Mouse (Mus musculus) heart, postnatal 4 days (tissue): Measurements from ENCODE around the gene Bcar1. TPM values are rescaled to one million over a fixed set of nuclear protein-coding genes. Genes with fewer than 3 reads are reported as not detected.

Experiments
- DNase-seq: peaks from one replicate; pipeline ENCODE4 v3.0.0; 2021
- total RNA-seq, 2 experiments: library from RNA; stranded (reverse); gene quantifications; 2 replicates each; pipeline ENCODE4 v1.2.3; 2021

Gene Bcar1
- total RNA-seq = 10 to 100 TPM; 62.7 to 65.0 TPM

DNA sequence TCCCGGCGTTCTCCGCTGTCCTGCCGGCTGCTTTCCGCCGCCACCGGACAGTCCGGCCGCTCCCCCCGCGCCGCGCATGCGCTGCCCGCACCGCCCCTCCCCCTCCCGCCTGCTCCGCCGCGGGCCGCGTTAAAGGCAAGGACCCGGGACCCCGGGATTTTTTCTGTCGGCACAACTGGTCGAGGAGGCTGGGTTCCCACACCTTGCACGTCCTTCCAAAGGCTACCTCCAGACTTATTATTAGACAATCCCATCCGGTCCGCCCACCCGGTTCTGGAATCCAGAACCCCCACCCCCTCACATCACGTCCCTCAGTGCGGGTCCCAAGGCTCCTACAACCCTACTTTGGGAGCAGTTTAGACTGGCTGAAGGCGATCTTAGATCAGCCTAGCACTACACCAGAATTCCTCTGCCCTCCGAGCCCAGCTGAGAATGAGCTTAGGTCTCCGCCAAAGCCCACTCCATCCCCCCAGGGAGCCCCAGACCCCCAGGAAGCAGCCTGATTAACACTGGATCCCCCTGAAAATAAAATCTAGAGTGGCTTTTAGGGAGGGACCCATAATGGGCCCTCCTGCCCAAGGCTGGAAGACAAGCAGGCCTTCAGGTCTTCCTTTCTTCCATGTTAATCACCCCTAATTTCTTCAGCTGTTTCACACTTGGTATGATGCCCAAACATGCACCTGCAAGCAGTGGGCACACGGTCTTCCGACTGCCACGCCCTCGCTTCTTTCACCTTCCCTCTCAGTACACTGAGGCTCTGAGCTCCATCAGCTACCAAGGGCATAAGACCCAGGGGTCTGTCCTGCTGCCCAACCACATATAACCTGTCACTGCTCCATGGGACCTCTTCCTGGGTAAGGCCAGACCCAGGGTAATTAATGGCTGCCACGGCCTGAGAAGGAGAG is at the start of gene Bcar1:
Gene Bcar1, minus strand, starts transcription at position 18 of the 905 bp plus-strand sequence.
- DNase-seq = peak; percentile 92

DNA sequence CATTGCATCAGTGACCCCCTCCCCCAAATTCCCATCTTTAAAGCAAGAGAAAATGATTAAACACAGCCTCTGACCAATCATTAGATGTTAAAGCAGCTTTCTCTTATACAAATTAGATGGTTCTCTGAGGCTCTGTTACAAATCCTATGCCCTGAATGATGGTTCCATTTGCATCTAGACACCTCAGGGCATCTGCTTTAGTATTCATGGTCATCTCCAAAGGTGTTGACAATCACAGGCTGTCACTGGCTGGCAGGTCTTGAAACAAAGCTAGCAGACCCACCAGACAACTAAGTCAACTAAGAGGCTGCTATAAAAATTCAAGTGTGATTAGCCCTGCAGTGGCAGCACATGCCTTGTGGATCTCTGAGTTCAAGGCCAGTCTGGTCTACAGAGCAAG is 46.0 kb upstream of the Bcar1 start:
- no peak for DNase-seq

DNA sequence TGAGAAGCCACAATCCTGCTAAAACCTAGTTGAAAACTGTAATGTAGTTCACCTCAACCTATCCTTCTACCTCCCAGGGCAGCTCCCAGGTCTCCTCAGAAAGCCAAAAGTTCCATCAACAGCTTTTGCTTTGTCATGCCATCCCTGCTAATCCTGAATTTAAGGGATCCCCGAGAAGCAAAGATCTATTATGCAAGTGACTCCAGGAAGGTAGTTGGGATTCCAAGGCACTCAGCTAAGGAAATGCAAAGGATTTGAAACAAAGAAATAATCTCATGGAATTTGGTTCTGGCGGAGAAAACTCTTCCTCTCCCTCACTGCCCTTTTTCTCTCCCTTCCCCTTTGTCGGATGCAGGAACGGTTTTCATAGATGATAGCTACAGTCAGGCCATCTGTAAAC is 45.6 kb upstream of the Bcar1 start:
- no peak for DNase-seq

DNA sequence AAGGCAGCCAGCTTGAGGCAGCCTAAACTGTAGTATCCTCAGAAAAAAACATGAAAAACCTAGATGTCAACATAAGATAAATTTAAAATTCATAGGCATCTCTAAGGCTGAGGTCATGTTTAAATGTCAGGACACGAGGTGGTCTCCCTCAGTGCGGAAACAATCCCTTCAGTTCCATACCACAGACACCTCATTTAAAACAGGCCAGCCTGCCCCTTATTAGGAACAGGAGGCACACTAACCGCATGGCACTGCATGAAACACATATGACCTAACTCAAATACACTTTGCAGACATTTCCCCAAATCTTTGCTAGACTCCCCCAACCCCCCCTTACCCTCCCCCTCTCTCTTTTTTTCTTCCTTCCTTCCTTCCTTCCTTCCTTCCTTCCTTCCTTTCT is 44.9 kb upstream of the Bcar1 start:
- DNase-seq = no peak

DNA sequence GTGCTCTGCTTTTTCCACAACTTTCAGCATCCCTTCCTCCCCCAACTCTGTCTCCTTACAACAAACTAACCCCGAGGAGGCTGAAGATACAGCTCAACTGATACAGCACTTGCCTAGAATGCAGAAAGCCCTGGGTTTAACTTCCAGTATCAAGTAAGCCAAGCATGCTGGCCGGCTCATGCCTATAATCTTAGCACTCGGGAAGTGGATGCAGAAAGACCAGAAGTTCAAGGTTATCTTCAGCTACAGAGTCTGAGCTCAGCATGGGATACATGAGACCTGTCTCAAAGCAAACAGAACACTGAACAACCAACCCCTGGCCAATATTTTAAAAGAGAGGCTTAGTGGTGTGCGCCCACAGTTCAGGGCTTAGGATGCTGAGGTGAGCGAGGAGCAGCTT is 44.5 kb upstream of the Bcar1 start:
- no peak for DNase-seq

DNA sequence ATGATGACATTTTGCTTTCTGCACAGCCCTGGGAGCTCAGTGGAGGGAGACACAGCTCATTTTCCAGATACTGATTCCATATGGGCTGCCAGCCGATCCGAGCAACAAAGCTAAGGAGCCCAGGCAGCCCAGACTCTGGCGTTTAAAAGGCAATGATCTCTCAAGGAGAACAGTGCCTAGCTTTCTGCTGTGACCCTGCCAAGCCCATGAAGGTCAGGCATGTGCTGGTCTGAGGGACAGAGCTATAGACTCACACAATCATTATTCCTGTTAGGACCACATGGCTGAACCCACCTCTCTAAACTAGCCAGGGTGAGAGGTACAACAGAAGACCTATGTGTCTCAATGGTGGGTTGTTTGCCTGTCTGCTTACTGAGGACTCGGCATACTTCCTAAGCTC is 44.1 kb upstream of the Bcar1 start:
- DNase-seq = no peak

DNA sequence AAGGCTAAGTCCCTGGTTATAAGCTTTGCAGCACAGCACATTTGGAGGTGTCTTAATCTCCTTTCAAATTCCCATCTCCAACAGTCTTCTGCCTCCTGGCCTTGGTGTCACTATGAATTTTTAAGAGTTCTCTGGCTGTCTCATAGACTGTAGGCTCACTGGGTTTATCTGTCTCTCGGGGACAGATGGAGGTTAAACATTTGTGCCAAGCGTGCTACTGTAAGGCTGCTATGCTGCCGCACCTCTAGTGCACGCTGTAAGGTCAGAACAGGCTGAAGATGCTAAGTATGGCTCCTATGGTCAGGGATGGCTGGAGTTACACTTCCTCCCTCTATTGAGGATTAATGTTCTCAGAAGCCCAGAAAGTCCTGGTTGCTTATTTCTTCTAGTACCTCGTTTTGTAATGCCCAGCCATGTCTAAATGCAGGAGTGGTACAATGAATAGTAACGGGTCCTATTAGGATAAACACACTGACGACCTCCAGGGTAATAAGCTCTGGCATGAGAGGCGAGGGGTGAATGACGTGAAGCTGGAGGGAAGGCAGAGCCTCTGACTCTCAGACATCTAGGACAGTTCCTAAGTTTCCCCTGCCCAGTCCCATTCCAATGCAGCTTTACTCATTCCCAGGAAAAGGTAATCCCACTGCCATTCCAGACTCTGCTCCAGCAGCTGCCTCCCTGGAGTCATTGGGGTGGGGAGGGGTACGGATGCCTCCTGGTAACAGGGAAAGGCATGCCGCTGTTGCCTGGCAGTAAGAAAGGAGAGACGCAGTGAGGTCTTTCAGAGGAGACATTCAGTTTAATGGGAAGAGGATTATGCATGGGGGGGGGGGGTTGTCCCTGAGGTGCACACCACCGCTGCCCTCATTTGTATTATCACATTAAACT is 43.3 kb upstream of the Bcar1 start:
- no peak for DNase-seq

DNA sequence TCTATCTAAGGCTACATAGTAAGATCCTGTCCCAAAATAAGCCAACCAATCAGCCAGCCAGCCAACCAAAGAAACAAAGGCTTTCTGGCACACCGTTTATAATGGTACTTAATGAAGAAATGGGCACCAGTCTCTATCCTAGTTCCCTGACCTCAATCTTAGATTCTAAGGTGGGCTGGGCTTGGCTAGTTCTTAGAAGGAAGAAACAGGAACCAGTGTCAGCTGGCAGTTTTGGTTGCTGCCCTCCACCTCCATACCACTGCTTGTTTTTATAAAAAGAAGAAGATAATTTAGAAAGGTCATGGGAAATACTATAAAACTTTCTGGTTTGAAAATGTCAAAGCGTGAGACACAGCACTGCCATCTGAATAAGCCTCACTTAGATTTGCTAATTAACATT is 42.5 kb upstream of the Bcar1 start:
- no peak for DNase-seq

DNA sequence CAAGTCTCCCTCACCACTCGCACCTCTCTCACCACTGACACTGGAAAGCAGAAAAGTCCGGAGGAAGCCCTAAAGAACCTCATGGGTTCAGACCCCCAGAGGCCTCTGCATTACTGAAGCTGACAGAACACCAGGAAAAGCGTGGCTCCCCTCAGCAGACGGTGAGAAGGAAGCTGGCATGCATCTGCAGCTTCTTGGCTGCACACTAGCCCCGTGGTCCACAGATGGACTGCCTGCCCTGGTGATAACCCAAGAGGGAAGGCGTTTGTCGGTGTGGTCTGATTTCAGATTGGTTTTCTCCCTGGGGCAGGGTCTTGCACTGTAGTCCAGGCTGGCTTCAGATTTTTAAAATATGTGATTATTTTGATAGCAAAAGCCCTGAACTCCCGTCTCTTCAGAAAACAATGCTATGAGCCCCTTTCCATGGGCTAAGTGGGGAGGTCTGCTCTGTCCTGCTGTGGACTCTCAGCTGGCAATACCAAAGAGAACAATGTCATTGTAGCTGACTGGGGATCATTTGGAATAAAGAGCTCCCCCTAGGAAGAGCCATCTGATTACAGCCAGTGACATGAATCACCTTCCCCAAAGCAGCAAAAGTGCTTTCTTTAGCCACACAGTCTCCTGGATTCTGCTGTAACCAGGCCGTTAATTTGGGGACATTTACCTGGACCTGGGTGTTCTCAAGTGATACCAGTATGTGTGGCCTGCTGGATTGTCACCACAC is 39.2 kb upstream of the Bcar1 start:
- DNase-seq = no peak

DNA sequence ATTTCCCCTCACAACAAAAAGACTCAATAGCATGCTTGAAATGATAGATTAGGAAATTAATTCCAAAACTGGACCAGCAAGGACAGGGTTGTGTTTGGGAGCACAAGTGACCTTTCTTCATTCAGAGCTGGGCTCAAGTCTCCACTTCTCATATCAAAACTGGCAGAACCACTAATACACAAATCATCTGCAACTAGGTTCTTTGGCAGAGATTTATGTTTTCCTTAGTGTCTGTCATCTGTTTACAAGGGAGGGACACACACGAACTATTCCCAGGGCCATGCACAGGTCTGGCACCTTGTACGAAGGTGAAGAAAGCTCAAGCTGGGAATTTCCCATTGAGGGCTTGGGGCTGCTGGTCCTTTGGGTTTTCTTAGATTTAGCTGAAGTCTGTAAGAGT is 38.6 kb upstream of the Bcar1 start:
- no peak for DNase-seq

DNA sequence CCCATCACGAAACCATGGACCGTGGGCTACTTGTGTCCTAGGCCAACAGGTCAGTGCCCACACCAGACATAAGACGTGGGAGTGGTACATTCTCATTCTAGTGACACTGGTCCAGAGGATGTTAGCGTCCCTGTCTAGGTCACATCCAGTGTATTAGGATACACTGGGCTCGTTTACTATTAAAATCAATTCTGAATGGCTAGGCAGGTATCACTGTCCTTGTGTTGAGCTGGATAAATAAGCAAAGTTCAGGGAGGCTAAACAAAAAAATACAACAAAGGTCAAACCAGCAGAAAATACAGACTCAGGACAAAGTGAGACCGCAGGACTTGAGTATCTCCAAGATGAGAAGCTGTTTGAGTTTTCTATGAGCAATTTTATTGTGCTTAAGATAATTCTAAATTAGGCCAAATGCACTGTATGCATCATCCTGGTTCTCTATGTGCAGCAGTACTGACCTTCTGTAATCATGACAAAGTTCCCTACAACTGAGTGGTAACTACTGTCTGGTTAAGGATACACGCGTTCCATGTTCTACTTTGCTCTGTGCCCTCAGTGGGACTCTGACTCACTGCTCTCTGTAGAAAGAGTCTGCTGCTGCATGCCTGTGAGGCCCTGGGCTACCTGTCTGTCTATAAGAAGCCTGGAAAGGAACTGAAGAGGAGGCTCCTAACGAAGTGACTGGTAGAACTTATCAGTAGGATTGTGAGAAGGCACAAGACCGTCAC is 37.3 kb upstream of the Bcar1 start:
- DNase-seq = no peak

DNA sequence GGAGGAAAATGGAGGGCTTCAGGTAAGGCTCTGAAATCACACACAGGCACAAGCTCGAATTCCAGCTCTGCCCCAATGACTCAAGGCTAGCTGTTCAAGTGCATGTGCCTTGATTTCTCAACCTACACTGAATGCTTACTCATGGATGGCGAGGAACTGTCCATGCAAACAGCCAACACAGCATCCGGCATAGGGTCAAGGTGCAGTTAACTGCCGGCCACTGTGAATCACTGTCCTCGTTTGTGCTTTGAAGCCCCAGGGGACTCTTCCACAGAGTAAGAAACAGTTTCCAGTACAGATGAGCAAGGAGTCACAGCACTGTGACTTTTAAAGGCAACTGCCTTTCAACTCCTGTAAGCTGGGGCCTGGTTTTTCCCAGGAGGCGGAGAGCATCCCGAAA is 36.1 kb upstream of the Bcar1 start:
- DNase-seq = no peak

DNA sequence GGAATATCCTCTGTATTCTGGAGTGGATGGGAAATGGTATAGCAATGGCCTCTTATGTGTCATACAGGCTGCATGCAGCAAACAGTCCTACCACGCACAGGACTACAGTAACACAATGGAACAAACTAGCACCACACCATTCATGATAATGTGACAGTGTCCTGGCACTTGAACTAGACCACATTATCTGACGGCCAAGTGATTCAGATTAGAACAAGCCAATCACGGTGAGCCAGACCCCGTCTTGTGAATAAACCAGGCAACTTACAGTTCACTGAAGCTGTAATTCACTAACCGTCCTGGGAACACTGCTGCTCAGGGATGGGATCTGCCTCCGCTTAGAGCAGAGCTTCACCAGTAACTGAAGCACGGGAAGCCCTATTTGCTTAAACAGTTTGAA is 35.2 kb upstream of the Bcar1 start:
- no peak for DNase-seq

DNA sequence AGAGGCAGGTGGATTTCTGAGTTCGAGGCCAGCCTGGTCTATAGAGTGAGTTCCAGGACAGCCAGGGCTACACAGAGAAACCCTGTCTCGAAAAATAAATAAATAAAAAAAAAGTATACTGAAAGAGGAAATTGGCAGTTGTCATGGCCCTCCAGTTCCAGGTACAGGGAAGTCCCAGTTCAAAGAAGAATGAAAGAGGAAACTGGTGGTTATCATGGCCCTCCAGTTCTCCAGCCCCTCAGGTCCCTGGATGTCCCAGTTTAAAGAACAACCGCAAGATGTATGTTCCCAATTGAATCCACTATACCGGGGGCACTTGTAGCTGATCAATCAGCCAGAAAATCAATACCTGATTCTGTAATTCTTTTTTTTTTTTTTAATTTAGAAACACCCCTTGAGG is 32.9 kb upstream of the Bcar1 start:
- no peak for DNase-seq

DNA sequence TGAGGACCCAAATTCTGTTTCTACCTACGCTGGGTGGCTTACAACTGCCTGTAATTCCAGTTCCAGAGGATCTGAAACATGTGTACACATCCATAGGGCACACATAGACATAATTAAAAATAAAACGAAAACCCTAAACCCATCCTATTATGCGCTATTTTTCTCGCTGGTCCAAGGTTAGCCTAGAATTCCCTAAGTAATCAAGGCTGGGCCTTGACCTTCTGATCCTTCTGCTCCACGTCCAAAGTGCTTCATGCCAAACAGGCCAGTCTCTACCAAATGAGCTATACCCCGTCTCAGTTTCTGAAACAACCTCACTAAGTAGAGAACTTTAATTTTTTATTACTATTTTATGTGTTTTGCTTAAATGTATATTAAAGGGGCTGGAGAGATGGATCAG is 32.2 kb upstream of the Bcar1 start:
- no peak for DNase-seq

DNA sequence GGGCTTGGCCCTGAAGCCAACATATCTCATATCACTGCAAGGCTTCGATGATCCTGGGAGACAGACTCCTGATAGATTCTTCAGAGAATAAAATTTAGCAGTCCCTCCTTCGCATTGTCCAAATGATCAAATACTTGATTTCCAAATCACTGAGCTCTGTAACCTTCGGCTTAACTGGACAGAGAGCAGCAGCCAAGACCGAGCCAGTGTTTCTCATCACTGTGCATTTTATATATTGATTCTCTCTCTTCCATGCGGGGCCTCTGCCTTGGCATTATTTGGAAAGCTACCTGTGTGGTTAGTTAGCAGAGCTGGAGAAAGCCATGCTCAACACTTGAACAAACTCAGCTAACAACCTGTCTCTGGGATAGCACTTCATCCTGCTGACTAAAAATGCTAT is 29.9 kb upstream of the Bcar1 start:
- DNase-seq = no peak

DNA sequence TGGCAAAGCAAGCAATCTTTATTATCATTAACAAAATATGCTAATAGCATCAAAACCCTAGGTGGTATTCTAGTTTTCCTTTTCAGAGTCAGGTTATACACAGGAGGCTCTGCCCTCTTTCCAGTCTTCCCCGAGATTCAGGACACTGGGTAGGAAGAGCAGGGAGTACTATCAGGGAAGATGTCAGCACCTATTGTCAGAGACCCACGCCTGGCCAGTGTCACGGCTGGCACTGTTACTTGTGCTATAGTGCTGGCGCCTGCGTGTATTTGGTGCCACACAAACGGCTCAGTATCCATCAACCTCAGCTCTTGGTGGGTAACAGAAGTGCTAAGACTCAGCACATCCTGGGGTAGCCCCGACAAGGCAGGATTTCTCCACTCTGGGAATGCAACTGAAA is 29.4 kb upstream of the Bcar1 start:
- DNase-seq = no peak

DNA sequence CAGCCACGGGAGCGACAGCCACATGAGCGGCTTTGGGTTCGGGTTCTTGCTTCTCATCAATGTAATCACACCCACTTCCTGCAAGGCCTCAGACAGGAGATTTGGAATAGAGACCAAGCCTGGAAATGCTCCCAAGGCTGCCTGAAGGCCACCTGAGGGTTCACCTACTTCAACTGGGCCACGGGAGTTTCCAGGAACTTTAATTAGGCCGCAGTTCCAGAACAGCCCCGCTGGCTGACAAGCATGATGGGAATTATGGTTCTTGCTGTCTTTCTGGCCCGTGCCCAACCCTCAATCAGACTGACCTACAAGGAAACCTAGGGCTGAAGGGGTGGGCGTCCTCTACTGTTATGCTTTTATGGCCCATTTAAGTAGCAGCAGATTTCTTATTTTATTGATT is 28.5 kb upstream of the Bcar1 start:
- DNase-seq = no peak

DNA sequence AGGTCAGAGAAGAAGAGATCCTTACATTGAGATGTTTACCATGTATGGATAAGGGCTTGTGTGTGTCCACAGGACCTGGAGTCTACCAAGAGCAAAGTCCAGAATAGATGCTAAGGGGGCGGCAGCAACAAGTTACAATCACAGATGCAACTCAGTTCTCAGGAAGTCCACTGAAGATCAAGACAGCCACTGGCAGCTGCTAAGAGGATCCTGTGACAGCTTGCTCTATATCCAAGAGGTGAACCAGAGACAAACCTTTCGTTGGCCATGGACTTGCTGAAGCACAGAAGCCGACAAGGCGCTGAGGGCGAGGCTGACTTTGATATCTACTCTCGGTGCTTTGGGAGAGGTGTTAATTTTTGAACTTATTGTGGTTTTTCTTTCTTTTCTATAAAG is 28.0 kb upstream of the Bcar1 start:
- DNase-seq = no peak

DNA sequence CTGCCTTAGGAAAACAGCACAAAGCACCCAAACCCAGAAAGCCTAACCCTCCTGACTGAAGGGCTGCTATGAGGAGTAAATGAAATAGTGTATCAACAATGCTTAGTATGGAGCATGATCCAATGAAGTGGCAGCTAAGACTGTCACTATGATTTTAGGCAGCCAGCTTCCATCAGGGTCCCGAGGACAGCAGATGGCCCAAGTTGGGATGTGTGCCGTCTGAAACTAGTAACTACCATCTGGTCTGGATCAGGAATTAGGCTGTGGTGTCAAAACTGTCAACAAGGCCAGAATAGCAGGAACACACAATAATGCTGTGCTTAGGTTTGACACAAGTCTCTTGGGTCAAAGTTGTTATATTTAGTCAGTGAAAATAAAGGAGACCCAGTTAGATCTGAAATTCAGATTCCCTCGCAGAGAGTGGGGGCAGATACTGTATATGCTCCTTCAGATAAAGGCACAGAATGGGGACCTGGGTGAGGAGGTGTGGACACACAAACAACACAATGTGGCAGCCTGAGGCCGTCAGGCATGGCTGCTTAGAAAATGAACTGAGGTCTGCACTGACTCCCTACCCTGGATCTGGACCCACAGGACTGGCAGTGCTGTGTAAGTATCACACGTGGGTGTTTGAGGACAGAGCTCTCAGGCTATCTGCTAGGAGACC is 27.5 kb upstream of the Bcar1 start:
- no peak for DNase-seq

DNA sequence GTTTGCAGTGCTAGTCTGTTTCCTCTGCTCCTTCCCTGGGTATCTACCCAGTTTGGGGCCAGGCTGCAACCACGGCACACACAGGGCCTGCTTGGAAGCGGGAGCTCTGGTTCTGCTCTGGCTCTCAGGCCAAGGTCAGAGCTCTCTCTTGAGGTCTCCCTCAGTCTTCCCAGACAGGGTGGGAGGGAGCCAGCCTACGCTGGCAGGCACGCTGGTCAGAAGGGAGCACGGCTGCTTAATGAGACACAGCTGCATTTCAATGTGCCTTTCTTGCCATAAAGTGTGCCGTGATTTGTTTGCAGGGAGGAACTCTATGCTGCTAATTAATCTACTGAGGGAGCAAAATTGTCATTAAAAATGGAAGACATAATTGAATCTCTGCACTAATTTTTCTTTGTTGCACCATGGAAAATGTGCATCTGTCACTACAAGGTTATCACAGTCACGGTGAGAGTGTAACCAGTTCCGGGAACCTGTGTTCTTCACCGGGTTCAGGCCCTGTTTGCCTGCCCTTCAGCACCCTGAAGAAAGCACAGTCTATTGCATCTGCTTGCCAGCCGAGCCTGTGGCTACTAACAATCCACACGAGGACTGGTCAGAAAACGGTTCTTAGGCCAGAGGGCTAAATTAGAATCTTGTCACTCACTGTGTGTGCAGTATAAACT is 26.3 kb upstream of the Bcar1 start:
- DNase-seq = peak; percentile 43
